Mouse (Mus musculus) olfactory bulb, adult 2 months (tissue): ENCODE results near the gene Nt5e. TPM values are rescaled to one million over a fixed set of nuclear protein-coding genes. Genes with fewer than 3 reads are reported as not detected.
A peak's percentile ranks its signal among the peaks of the same experiment; 100 is the strongest.

Experiments
- H3K27ac ChIP-seq: fragments of 200-500 bp; 2 replicates; pipeline ENCODE4 v1.5.1; 2012; ENCODE audit warnings: low read depth, low read length; ENCODE audit not compliant: insufficient read depth
- H3K4me1 ChIP-seq: fragments of 200-500 bp; 2 replicates; pipeline ENCODE4 v1.6.1; 2012; ENCODE audit warnings: low read length; ENCODE audit not compliant: control insufficient read depth, insufficient read depth
- H3K4me3 ChIP-seq: fragments of 200-500 bp; 2 replicates; pipeline ENCODE4 v1.5.1; 2012; ENCODE audit warnings: mild to moderate bottlenecking, low read depth, low read length, moderate library complexity; ENCODE audit not compliant: insufficient read depth
- CTCF ChIP-seq: fragments of 200-500 bp; IDR thresholded peaks from 2 replicates; pipeline ENCODE4 v1.5.1; 2012; ENCODE audit warnings: low read depth, mild to moderate bottlenecking, low read length, moderate library complexity; ENCODE audit not compliant: insufficient read depth
- POLR2A ChIP-seq: fragments of 200-500 bp; IDR thresholded peaks from 2 replicates; pipeline ENCODE4 v1.6.1; 2012; ENCODE audit warnings: mild to moderate bottlenecking, low read depth, low read length, moderate library complexity; ENCODE audit not compliant: insufficient read depth
- whole genome bisulfite sequencing: fragments of 180-500 bp; shearing (Covaris S2); methylation state at CpG from one replicate; pipeline ENCODE4 v1.1.7; 2018; 5-methylcytosine and 5-hydroxymethylcytosine counted together
- polyA plus RNA-seq: library from polyadenylated mRNA; stranded (reverse); fragments of >200 nt; gene quantifications from 2 replicates; pipeline ENCODE4 v1.2.4, GENCODE M21; 2012; ENCODE audit warnings: low replicate concordance; ENCODE audit not compliant: missing spikeins, insufficient read depth, insufficient read length

Nt5e gene
- polyA plus RNA-seq, 1 experiment: not detected

DNA sequence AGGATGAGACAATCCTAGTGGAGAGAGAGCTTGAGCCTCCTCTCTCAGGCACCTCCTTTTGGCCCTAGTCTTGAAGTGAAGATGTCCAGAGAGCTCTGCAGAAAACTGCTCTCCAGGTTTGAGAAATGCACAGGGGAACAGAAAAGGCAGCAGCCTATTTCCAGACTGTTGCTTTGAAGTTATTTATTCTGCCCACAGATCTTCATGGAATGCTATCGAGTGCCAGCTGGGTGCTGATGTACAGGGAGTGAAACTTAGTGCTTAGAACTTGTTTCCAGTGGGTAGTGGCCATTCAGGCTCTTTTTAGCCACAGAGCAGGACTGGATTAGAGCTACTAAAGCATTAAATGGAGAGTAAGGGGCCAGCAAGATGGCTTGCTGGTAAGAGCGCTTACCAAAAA, 8.8 kb downstream of the Nt5e start:
- no peak overlapping the region for H3K27ac ChIP-seq
- H3K4me1 ChIP-seq: 0 out of 2 replicates have a peak, but pooled peaks cover 2% of the 10 kb centered on the region
- TF ChIP-seq CTCF (no peak), POLR2A (no peak)
- H3K4me3 ChIP-seq: no peak overlapping the region
- 45% methylated on average over 1 of the region's 2 CpGs for WGBS

DNA sequence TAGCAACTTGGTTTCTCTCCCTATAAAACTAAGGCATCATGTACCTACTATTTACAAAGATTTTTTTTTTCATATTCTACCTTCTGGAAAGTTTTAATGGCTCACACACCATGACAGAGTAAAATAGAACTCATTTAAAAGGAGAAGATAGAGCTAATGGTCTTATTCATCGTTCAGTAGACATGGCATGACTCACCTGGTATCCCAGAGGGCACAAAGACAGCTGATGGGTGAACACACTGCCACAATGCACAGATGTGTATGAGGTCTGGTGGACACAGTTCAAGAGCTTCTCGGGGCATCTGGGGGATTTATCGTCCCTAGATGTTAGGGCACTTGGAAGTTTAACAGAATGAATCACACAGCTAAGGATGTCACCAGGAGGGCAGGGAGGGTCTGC, 13.8 kb downstream of the Nt5e start:
- Histone ChIP-seq H3K4me3 (no peak overlapping the region), H3K27ac (no peak overlapping the region), H3K4me1 (0 out of 2 replicates have a peak, but pooled peaks cover 3% of the 10 kb centered on the region)
- WGBS: 73% methylated on average over 3 of the region's 3 CpGs
- TF ChIP-seq POLR2A: no peak
- no peak for TF ChIP-seq CTCF

DNA sequence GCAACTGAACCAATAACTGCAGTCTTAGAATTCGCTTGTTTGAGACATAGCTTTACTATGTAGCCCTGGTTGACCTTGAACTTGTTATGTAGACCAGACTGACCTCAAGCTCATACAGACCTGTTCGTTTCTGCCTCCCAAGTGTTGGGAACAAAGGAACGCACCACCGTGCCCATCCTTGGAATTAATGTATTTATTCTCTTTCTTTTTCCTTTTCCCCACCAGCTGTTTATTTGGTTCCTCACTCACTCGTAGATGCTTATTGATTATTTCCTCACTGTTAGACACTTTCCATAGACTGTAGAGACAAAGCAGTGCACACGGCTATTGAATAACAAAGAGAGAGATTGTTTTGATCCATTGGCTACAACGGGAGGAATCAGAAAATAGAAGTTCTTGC, 15.2 kb downstream of the Nt5e start:
- H3K27ac ChIP-seq: peak overlapping the region; percentile 86
- 50% methylated on average over 7 of the region's 7 CpGs for WGBS
- no peak overlapping the region for H3K4me3 ChIP-seq
- peaks cover 6% of the 10 kb centered on the region for H3K4me1 ChIP-seq
- TF ChIP-seq CTCF: no peak

DNA sequence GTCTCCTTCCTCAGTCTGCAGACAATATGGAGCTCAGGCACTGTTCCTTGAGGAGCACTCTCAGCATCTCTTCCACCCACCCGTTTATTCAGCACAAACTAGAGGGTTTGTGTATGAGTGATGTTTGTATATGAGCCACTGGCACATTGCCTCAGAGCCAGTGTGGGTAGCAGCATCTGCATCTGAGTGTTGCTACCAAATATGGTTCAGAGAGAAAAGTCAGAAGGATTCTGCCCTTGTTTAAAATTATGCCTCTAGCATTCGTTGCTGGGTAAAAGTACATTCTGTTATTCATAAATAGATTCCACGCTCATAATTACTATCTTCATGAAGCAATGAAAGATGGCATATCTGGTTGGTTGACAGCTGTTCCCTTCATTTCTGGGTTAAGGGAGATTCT, 15.7 kb downstream of the Nt5e start:
- Histone ChIP-seq H3K4me3 (no peak overlapping the region), H3K4me1 (peaks cover 8% of the 10 kb centered on the region), H3K27ac (peak overlapping the region; percentile 86)
- 31% methylated on average over 3 of the region's 3 CpGs for WGBS
- TF ChIP-seq POLR2A: no peak
- TF ChIP-seq CTCF: no peak

DNA sequence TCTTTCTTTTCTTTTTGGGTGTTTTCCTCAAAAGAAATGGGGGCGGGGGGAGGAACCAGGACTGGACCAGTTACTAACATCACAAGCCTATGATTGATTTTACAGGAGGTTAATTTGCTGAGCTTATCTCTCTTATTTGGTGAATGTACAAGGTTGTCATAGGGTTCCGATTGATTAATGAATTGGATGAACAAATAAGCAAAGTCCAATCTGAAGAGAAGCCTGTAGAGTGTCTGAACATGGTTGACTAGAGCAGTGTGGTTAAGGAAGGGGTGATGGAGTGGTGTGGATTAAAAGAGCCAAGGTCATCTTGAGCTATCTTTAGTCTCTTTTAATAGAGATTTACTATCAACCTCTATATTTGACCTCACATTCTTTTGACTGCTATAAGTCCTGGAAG, 17.4 kb downstream of the Nt5e start:
- Histone ChIP-seq H3K4me3 (no peak overlapping the region), H3K4me1 (peaks cover 8% of the 10 kb centered on the region), H3K27ac (no peak overlapping the region)
- TF ChIP-seq POLR2A (no peak), CTCF (no peak)
- 99% methylated on average over 2 of the region's 2 CpGs for WGBS

DNA sequence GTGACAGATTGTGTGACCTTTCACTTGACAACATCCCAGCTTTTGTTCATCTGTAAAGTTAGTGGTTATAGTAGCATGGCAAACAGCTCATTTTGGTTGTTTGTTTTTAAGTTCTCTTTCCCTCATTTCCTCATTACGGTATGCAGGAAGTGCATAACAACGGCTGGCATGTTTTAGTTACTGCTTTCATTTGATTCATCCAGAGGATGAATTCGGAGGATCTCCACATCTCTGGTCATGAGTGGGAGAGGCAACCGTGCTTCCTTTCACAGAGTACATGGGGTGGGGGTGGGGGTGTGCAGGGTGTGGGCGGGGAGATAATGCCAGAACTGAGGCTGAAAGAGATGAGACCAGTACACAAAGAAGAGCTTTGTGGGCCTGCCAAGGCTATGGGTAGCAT, 19.9 kb downstream of the Nt5e start:
- H3K27ac ChIP-seq: peak overlapping the region; percentile 14; the same call in 1 of the 2 replicates
- TF ChIP-seq CTCF (no peak), POLR2A (no peak)
- no peak overlapping the region for H3K4me3 ChIP-seq
- H3K4me1 ChIP-seq: peaks cover 8% of the 10 kb centered on the region
- 35% methylated on average over 5 of the region's 5 CpGs for WGBS

DNA sequence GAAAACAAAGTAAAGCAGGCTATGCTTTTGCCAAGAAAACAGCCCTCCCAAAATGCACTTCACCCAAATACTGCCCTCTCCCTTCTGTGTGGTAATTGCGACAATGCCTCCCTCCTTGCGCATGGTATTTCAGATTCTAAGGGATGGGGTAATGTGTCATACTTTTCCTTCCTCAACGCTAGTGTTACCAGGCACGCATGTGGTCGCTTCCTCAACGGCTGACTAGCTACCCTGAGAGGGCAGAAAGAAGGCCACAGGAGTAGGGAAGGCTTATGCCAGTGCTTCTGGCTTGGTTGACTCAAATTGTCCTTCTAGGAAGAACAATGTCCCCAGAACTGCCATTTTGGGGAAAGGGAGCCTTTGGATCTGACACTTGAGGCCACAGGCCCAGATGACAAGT, 21.6 kb downstream of the Nt5e start:
- H3K27ac ChIP-seq: no peak overlapping the region
- WGBS: 92% methylated on average over 6 of the region's 6 CpGs
- H3K4me1 ChIP-seq: peaks cover 5% of the 10 kb centered on the region
- no peak overlapping the region for H3K4me3 ChIP-seq
- no peak for TF ChIP-seq POLR2A
- TF ChIP-seq CTCF: no peak

DNA sequence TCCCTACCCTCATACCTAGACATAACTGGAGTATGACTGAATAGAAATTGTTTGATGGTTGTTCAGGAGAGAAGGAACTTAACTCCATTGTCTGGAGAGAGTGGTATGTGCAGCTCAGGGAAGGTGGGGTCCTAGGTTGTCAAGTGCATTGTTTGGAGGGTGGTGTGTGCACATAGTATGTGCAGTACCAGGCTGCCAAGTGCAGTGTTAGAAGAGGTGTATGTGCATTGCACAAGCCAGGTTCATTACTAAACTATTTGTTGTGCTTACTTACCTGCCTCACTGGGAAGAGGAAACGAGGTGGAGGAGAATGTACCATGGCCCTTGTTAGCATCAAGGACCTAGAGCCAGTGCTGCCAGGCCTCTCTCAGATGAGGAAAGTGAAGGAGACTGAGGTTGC, 23.3 kb downstream of the Nt5e start:
- Histone ChIP-seq H3K4me3 (no peak overlapping the region), H3K4me1 (peaks cover 5% of the 10 kb centered on the region), H3K27ac (no peak overlapping the region)
- 88% methylated on average over 1 of the region's 1 CpGs for WGBS
- TF ChIP-seq POLR2A (no peak), CTCF (no peak)

DNA sequence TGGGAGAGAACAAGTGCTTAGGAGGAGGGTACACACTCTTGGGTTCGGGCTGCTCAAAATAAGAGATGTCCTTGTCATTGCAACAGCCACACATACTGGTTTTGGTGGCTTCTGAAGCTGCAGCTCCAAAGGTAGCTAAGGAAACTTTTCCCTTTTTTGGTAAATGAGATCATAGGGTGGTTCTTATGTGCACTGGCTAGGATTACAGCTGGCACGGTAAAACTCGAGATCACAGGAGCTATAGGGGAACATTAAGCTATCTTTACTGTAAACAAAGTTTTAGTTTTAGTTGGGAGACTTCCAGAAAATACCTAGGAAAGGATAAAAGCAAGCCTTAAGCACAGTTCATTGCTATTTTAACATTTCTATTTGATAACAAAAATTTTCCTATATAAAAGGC, 24.2 kb downstream of the Nt5e start:
- 55% methylated on average over 3 of the region's 3 CpGs for WGBS
- TF ChIP-seq POLR2A (no peak), CTCF (no peak)

DNA sequence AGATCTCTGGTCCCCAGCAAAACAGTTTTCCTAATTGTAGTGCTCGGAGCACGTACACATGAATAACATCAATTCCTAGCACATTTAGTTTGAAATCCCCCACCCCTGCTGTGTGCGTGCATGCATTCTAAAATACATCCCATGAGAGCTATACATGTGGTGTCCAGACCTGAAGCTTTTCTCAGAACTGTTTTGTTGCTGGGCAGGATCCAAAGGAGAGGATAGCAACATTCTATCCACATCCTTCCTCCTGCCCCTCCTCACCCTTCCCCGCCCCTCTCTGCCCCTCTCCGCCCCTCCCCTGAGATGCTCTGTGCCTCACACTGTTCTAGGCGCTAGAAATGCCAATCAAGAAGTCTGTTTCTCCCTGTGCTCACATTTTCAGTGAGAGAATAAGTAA, 25.7 kb downstream of the Nt5e start:
- Histone ChIP-seq H3K4me1 (no peaks in the 10 kb centered on the region), H3K27ac (no peak overlapping the region), H3K4me3 (no peak overlapping the region)
- TF ChIP-seq POLR2A (no peak), CTCF (no peak)
- 52% methylated on average over 6 of the region's 6 CpGs for WGBS

More for the DNA sequence above, 24.2 kb downstream of the Nt5e start:
- Histone ChIP-seq H3K4me3 (no peak overlapping the region), H3K27ac (no peak overlapping the region), H3K4me1 (peaks cover 5% of the 10 kb centered on the region)
